Mouse (Mus musculus) cerebellum, adult 8-10 months (tissue): ENCODE results near the gene Sla2.
"Not testable (repeated sequence)": the region's sequence is repeated elsewhere in the genome, so short reads cannot be mapped to it uniquely, and the experiment has no call there.

Experiments used
- DNase-seq: peaks from one replicate; pipeline ENCODE4 v3.0.0; 2022

The Sla2 gene

GRCm38 (mm10) chr2:156863487-156864160, 23.4 kb downstream of the Sla2 start:
- no peak for DNase-seq

DNA sequence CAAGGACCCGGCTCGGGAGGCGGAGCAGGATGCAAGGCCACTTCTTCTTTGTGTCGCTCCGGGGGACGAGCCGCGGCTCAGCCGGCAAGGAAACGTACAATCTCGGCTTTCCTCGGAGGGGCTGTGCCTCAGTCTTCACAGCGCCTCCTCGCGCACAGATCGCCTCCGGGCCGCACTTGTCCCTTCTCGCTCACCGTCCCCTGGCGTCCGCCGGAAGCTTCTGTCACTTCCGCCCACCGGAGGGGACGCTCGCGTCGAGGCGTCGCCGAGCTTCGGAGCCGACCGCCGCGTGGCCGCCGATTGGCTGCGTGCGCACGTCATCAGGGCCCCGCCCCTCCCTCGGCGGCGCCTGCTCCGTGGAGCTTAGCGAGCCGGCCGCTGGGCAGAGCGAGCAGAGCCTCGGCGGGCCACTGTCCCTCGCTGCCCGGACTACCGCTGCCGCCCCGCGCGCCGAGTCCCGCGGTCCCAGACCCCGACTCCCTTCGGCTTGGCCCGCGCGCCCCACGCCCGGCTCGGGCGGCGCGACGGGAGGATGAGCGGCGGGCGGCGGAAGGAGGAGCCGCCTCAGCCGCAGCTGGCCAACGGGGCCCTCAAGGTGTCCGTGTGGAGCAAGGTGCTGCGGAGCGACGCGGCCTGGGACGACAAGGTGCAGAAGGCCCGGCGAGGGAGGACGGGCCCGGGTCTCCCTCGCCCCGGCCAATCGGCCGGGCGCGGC, 24.1 kb downstream of the Sla2 start, which contains the start of gene Rab5if:
Rab5if (plus strand) TSS at position 357 of the 715 bp plus-strand sequence.
- DNase-seq: peak; percentile 96

GRCm38 (mm10) chr2:156862041-156862717, 24.8 kb downstream of the Sla2 start:
- DNase-seq: no peak

DNA sequence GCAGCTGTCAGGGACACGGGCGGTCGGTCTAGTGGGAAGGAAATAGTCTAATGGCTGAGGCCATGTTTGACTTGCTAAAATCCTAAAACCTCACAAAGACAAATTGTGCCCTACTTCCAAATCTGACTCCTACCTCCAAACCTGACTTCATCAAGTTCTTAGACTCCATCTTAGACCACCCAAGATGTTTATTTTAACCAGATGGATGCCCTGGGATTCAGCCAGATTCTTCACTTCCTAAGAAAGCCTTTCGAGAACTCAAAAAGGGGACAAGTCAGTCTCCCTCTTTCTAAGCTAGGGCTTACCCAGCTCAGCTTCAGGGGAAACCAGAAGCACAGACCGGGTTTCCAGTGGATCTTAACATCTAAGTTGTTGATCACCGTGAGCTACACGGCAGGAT, 28.3 kb downstream of the Sla2 start:
- no peak for DNase-seq

DNA sequence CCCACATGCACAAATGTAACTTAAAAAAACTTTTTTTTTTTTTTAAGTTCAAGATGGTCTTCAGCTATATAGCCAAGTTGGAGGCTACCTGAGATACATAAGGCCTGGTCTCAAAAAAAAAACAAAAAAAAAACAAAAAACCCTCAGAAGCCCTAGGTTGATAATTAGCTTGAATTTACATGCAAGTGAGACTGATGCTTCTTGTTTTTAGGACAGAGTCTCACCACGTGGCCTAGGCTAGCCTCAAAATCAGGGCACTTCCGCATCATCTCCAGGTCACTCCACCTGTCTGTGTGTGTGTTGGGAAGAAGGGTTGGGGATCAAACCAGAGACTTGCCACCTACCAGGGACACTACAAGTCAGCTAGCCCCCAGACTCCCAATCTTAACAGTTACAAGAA, 29.2 kb downstream of the Sla2 start, which contains the start of gene 4930518I15Rik:
4930518I15Rik (minus strand) TSS at position 112 of the 400 bp plus-strand sequence.
- DNase-seq: no peak

DNA sequence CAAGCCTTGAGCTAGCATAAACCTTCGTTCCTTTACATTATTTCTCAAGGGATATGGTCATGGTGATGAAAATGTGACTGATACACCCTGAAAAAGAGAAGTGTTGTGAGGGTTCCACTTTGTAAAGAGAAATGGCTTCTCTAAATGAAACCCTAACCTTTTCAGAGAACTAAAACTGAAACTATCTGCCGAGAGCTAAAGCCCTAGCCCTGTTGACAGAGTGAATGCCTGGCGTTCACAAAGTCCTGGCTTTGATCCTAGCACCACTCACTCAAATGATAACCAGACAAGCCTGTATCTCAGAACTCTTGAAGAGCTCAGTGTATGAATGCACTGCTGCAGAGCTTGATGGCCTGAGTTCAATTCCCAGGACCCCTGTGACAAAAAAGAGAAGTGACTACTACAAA, 29.6 kb downstream of the Sla2 start:
- no peak for DNase-seq

- no peak for DNase-seq
Measured at GRCm38 (mm10) chr2:156856311-156856710, 30.7 kb downstream of the Sla2 start.

DNA sequence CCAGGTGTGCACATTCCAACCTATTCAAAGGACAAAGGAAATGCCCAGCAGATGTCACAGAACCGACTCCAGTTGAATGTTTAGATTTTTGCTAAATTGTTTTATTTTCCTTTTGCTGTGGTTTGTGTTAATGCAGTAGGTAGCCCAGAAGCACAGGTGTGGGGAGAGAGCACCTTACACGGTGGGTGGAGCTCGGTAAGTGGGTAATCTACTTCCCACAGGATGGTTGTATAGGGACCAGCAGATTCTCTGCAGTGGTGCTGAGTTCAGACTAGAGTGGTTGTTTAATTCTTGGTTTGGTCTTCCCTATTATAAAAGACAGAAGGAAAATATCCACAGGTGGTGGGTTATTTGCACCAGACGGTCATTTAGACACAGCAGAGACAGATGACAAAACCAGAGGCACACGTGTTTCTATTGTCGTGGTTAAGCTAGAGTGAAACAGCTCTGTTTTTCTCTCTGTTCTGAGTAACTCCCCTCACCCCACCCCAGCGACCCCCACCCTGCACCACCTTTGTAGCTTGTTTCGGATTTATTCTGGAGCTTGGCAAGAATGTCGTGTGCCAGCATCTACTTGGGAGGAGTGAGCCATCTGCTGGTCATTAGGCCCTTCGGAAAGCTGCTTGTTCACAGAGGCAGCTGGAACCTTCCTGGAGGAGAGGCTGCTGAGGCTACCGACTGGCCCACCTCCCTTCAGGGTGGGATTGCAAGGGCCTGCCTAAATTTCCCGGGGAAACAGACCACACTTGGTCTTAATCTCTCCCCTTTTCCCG, 32.8 kb downstream of the Sla2 start:
- not testable (repeated sequence) for DNase-seq

GRCm38 (mm10) chr2:156853584-156853983, 33.4 kb downstream of the Sla2 start:
- not testable (repeated sequence) for DNase-seq

DNA sequence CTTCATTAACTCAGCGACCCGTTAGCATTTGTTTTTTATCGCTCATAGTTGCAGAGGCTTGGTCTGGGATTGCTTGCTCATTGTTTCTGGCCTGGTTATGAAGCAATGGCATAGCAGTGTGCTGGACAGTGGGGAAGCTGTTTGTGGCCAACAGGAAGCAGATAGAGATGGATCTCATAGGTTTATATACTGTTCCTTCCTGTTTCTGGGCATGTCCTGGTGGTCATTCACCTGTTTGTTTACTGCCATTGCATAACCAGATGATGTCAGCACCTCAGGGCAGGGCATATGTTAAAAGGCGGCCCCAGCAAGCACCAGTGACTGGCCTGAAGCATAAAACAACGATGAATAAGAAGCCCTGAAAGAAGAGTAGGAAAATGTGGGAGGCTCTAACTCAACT, 36.5 kb downstream of the Sla2 start:
- no peak for DNase-seq

DNA sequence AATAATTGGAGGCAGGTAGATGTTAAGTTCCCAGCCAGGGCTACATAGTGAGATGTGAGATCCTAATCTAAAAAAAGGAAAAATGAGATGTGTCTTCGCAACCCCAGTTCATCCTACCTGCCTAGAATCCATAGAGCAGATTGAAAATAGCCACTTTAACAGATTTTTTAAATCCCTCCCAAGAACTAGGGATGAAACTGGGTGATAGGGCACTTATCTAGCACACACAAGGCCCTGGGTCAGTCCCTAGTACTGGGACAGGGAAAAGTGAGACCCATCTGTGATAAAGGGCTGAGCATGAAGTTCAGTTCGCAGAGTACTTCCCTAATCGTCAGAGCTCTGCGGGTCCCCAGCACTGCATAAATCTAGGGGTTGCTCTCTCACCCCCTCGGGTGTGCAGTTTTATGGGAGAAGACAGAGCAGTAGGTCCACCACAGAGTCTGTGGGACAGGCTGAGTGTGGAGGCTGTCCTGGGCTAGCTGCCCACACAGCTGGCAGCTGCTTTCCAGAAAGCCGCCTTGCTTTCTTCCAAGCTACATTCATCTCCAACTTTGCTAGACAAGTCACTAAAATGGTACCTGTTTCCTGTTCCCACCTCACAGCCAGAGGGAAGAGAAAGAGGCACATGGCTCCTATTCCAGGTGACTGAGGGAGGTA, 38.3 kb downstream of the Sla2 start:
- DNase-seq: no peak

DNA sequence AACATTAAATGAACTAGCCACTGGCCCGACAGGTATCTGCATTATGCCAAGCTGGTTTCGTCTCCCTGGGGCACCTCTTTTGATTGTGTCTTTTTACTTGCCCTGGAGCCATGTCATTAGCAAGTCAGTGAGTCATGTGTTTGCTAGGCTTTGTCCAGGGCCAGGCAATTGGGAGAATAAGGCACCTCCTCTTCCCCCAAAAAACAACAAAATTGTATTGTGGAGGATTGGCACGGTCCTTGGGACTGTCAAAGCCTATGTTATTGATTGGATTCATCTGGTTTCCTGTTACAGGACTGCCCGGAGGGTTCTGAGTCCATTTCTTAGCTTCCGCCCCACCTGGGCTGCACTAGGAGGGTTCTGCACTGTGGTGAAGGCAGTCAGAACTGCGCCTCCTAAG, 39.3 kb downstream of the Sla2 start:
- no peak for DNase-seq

- no peak for DNase-seq
Measured at GRCm38 (mm10) chr2:156844715-156845114, 42.3 kb downstream of the Sla2 start.

- DNase-seq: no peak
Measured at GRCm38 (mm10) chr2:156843331-156843730, 43.7 kb downstream of the Sla2 start.

DNA sequence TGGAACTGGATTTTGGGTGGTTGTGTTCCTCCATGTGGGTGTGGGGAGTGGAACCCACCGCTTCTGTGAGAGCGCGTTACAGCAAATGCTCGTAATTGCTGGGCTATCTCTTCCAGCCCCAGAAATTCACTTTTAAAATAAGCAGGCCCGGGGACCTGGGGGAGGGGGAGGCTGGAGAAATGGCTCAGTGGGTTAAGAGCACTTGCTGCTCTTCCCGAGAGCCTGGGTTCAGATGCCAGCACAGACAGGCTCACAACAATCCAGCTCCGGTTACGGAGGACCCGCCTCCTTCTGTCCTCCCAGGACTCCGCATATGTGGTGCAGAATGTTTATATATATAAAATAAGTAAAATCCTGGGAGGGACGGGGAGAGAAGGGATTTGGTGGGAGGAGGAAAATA, 44.3 kb downstream of the Sla2 start:
- DNase-seq: no peak

GRCm38 (mm10) chr2:156841841-156842706, 44.9 kb downstream of the Sla2 start:
- DNase-seq: no peak

DNA sequence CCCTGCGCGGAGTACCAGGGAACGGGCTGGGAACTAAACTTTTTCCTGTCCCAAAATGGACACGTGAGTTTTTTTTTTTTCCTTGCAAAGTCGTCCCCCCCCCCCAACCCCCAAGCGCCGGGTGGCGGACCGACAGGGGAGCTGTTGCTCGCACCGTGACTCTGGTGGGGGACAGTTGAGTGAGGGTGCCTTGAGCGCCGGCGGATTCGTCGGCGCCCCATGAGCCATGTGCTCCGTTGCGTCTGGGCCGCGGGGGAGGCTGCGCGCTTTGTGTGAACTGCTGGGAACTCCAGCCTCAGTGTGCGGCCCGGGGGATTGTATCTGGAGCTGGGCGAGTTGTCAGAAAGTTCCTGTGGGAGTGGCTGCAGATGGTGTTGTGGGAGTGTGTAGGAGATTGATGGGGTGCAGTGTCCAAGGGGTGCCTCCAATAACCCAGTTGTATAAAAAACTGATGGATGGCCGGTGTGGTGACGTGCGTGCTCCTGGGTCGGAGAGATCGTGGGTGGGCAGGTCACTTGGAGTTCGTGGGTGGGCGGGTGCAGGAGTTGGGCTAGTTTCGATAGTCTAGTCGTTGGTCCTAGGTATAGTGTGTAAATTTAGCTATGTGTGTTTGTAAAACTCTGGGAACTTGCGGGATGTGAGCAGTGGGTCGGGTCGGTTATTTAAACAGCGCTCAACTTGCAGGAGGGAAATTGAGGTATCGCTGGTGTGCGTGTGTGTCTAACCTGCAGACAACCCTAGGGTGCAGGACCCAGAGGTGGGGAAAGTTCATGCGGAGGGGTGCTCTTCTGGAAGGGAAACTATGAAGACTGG, 45.8 kb downstream of the Sla2 start:
- no peak for DNase-seq

DNA sequence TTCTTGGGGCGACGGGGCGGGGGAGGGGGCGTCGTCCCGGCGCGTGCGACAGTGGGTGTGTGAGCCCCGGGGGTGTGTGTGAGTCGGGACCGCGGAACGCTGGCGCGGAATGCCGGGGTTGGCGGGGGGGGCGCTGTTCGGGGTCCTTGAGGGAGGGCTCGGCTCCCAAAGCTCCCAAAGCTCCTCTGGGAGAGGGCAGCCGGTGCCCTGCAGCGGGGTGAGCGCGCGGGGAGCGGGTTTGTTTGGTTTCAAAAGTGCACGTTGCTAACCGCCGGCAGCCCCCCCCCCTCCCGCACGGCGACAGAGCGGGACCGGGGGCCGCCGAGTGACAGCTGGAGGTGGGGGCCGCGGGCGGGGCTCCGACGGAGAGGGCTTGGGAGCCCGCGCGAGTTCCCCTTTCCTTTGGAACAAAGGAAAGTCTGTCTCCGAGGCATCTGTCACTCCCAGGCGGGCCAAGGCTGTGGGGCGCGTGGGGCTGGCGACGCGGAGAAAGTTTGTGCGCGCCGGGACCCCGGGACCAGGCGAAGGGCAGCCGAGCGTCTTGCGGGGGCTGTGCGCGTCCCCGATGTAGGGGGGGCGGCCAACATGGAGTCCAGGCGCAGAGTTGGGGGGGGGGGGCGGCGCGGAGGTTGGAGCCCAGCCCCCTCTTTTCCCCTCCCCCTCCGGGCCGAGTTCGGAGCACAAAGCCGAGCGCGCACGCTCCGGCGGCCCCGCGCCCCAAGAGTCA, 46.5 kb downstream of the Sla2 start:
- DNase-seq: no peak

DNA sequence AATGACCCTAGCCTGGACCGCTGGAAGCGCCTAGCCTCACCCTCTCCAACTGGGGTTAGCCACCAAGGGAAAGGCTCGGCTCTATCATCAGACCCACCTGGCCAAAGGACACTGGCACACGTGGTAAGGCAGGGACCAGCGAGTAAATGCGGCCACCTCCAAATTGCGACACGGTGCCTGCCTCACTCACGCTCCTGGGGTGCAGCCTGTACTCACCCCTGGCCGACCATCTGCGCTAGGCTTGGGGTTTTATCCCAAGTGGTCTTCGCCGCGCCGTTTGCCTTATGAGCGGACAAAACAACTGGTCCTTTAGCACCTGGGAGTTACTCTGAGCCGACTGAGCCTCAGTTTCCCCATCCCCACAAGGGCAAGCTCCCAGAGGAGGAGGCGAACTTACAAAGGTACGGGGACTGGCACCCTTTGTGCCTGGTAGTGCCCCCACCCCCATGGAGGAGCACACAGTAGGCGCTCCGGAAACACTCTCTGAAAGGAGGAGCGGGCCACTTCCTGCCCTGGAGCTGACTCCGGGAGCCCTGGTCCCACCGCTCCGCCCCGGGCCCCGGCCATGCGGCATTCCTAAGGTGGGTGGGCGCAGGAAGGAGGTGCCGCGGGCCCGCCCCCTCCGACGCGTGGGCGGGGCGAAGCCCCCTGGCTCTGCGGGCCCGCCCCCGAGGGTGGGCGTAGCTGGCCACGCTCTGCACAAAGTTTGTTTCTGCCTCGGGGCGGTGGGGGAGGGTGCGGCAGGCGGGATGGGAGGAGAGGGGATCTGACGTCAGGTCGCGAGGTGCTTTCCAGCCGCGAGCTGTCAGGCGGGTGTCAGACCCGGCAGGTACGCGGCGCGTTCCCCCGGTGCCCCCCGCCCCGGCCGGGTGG, 47.4 kb downstream of the Sla2 start, which contains the start of gene Tgif2:
Tgif2 (plus strand) TSS at position 689 of the 873 bp plus-strand sequence.
- no peak for DNase-seq
